Mouse (Mus musculus): ENCODE measurements around the gene Rabep1.

The Rabep1 gene

GRCm38 (mm10) chr11:70973947-70974346 lies 129.4 kb downstream of the Rabep1 start:
- no peak for DNase-seq (ENCODE audit: low read depth, low spot score)

DNA sequence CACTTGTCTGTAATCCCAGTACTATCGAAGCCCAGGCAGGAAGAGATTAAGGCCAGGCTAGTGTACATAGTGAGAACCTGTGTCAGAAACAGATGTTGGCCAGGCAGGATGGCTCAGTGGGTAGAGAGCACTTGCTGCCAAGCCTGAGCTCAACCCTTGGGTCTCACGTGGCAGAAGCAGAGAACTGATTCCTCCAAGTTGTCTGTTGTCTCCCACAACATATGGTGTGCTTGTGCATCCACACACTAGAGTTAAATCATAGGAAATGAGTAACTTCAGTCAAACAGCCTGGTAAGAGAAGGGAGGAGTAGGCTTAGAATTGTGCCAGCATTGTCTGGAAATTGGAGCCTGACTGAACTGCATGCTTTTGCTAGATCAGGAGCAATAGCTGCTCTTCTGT lies 130.6 kb downstream of the Rabep1 start:
- no peak for DNase-seq (ENCODE audit: low read depth, low spot score)

GRCm38 (mm10) chr11:70977293-70977692 lies 132.7 kb downstream of the Rabep1 start:
- no peak for DNase-seq (ENCODE audit: low read depth, low spot score)

- no peak for DNase-seq (ENCODE audit: low read depth, low spot score)
Measured at GRCm38 (mm10) chr11:70980232-70980631, 135.7 kb downstream of the Rabep1 start.

DNA sequence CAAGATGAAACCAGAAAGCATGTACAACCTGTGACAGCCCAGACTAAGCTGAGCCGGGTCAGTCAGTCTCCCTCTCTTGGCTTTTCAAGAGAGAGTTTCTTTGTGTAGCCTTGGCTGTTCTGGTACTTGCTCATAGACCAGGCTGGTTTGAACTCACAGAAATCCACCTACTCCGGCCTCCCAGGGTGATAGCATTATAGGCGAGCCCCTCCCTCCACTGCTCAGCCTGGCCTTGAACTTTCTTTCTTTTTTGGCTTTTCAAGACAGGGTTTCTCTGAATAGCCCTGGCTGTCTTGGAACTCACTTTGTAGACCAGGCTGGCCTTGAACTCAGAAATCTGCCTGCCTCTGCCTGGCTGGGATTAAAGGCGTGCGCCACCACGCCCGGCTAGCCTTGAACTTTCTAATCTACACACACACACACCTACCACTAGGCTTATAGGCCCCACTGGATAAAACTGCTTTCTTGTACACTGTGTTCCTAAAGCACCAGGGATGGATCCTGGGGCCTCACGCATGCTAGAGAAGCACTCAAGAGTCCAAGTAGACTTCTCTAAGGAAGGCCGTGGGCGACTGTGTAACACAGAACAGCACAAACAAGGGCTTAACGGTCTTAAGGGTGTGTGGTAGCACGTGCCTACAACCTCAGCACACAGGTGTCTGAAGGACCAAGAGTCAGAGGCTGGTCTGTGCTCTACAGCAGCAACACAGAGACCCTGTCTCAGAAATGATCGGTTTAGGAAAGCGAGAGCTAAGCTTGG lies 136.4 kb downstream of the Rabep1 start:
- DNase-seq (ENCODE audit: low read depth, low spot score): no peak

DNA sequence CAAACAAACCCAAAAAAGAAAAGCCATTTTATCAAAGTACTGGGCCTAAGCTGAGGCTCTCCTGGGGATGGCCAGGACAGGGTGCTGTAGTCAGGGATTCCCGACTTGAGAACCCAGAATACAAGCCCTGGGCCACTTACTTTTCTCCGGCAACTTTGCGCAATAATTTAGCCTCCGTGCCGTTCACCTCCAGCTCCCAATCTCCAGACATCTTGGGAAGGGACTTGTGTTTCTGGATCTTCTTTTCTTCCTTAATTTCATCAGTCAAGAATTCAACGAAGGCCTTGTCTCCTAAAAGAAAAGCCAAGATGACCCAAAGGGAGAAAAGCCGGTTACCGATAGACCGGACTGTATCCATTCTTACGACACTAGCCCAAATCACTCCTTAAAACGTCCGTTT lies 137.5 kb downstream of the Rabep1 start:
- DNase-seq (ENCODE audit: low read depth, low spot score): no peak

DNA sequence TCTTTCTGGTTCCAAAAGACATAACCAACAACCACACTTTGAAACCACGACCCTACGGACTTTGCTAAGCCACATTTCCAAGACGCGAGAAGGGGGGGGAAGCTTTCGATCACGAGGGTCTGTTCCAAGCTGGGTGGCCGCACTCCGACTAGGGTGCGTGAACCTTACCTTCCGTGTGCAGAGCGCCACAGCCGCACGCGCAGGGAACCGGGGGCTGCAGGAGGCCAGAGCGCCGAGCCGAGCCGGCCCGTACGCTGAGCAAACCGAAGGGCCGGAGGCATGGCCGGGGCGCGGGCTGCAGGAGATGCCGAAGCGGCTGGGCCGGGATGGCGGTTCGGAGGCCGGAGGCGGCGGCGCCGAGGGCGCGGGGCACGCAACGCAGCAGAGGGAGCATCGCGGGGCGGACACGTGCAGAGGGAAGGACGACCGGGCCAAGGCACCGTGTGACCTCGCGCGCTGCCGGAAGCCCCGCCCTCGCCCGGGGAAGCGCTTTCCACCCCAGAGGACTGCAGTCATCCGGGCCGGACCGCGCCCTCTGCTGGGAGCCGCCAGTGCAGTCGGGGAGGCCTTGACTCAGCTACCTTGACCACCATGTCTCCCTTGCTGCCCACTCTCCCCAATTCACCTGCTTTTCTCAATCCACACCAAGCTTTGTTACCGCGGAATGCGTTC lies 138.1 kb downstream of the Rabep1 start, which contains the start of gene C1qbp:
Gene C1qbp (minus strand): TSS at position 470 of the 672 bp plus-strand sequence.
- peak; percentile 78 for DNase-seq (ENCODE audit: low read depth, low spot score)
